Mouse (Mus musculus) olfactory bulb, adult 2 months (tissue): ENCODE data around the gene Hip1. TPM values are rescaled to one million over a fixed set of nuclear protein-coding genes. Genes with fewer than 3 reads are reported as not detected.

Source experiments
- H3K27ac ChIP-seq: fragments of 200-500 bp; 2 replicates; pipeline ENCODE4 v1.5.1; 2012; ENCODE audit warnings: low read depth, low read length; ENCODE audit not compliant: insufficient read depth
- H3K4me1 ChIP-seq: fragments of 200-500 bp; 2 replicates; pipeline ENCODE4 v1.6.1; 2012; ENCODE audit warnings: low read length; ENCODE audit not compliant: control insufficient read depth, insufficient read depth
- H3K4me3 ChIP-seq: fragments of 200-500 bp; 2 replicates; pipeline ENCODE4 v1.5.1; 2012; ENCODE audit warnings: mild to moderate bottlenecking, low read depth, low read length, moderate library complexity; ENCODE audit not compliant: insufficient read depth
- CTCF ChIP-seq: fragments of 200-500 bp; IDR thresholded peaks from 2 replicates; pipeline ENCODE4 v1.5.1; 2012; ENCODE audit warnings: low read depth, mild to moderate bottlenecking, low read length, moderate library complexity; ENCODE audit not compliant: insufficient read depth
- POLR2A ChIP-seq: fragments of 200-500 bp; IDR thresholded peaks from 2 replicates; pipeline ENCODE4 v1.6.1; 2012; ENCODE audit warnings: mild to moderate bottlenecking, low read depth, low read length, moderate library complexity; ENCODE audit not compliant: insufficient read depth
- WGBS: fragments of 180-500 bp; shearing (Covaris S2); methylation state at CpG from one replicate; pipeline ENCODE4 v1.1.7; 2018; 5-methylcytosine and 5-hydroxymethylcytosine counted together
- polyA plus RNA-seq: library from polyadenylated mRNA; stranded (reverse); fragments of >200 nt; gene quantifications from 2 replicates; pipeline ENCODE4 v1.2.4, GENCODE M21; 2012; ENCODE audit warnings: low replicate concordance; ENCODE audit not compliant: missing spikeins, insufficient read depth, insufficient read length

Gene Hip1
- polyA plus RNA-seq, 1 experiment = 69.9 TPM

- Histone ChIP-seq H3K27ac (peak overlapping the region; percentile 43), H3K4me3 (no peak overlapping the region), H3K4me1 (peaks cover 22% of the 10 kb centered on the region)
- WGBS = 23% methylated on average over 11 of the region's 11 CpGs
- no peak for TF ChIP-seq POLR2A
- no peak for TF ChIP-seq CTCF
Measured at GRCm38 (mm10) chr5:135524660-135525560, 20.0 kb downstream of the Hip1 start.

- no peak overlapping the region for H3K4me3 ChIP-seq
- H3K27ac ChIP-seq = peak overlapping the region; percentile 43
- WGBS = 62% methylated on average over 2 of the region's 2 CpGs
- H3K4me1 ChIP-seq = peaks cover 22% of the 10 kb centered on the region
- TF ChIP-seq POLR2A (no peak), CTCF (no peak)
Measured at GRCm38 (mm10) chr5:135524087-135524486, 20.8 kb downstream of the Hip1 start.

- WGBS = 45% methylated on average over 9 of the region's 9 CpGs
- Histone ChIP-seq H3K27ac (peak overlapping the region; percentile 24), H3K4me1 (peaks cover 22% of the 10 kb centered on the region), H3K4me3 (no peak overlapping the region)
- no peak for TF ChIP-seq POLR2A
- TF ChIP-seq CTCF = no peak
Measured at GRCm38 (mm10) chr5:135522111-135522722, 22.7 kb downstream of the Hip1 start.

- Histone ChIP-seq H3K4me1 (peaks cover 8% of the 10 kb centered on the region), H3K27ac (no peak overlapping the region), H3K4me3 (no peak overlapping the region)
- TF ChIP-seq POLR2A (no peak), CTCF (no peak)
- WGBS = 85% methylated on average over 5 of the region's 5 CpGs
Measured at GRCm38 (mm10) chr5:135517348-135517883, 27.5 kb downstream of the Hip1 start.

- TF ChIP-seq POLR2A (no peak), CTCF (no peak)
- 75% methylated on average over 4 of the region's 4 CpGs for WGBS
Measured at GRCm38 (mm10) chr5:135513131-135513530, 31.8 kb downstream of the Hip1 start.

GRCm38 (mm10) chr5:135511105-135511504, 33.8 kb downstream of the Hip1 start:
- WGBS = 65% methylated on average over 5 of the region's 5 CpGs
- TF ChIP-seq POLR2A (no peak), CTCF (no peak)
- H3K4me3 ChIP-seq = no peak overlapping the region
- 0 out of 2 replicates have a peak, but pooled peaks cover 2% of the 10 kb centered on the region for H3K4me1 ChIP-seq
- no peak overlapping the region for H3K27ac ChIP-seq

More at GRCm38 (mm10) chr5:135513131-135513530, 31.8 kb downstream of the Hip1 start:
- Histone ChIP-seq H3K27ac (no peak overlapping the region), H3K4me1 (no peaks in the 10 kb centered on the region), H3K4me3 (no peak overlapping the region)

GRCm38 (mm10) chr5:135508284-135508683, 36.6 kb downstream of the Hip1 start:
- H3K27ac ChIP-seq = no peak overlapping the region
- no peak overlapping the region for H3K4me3 ChIP-seq
- 55% methylated on average over 3 of the region's 3 CpGs for WGBS
- no peak for TF ChIP-seq CTCF
- TF ChIP-seq POLR2A = no peak
- H3K4me1 ChIP-seq = 0 out of 2 replicates have a peak, but pooled peaks cover 2% of the 10 kb centered on the region

- TF ChIP-seq CTCF (no peak), POLR2A (no peak)
- H3K4me1 ChIP-seq = 0 out of 2 replicates have a peak, but pooled peaks cover 2% of the 10 kb centered on the region
- 32% methylated on average over 18 of the region's 18 CpGs for WGBS
- no peak overlapping the region for H3K4me3 ChIP-seq
- H3K27ac ChIP-seq = no peak overlapping the region
Measured at GRCm38 (mm10) chr5:135507561-135508273, 37.2 kb downstream of the Hip1 start.

GRCm38 (mm10) chr5:135505442-135505841, 39.5 kb downstream of the Hip1 start:
- H3K4me3 ChIP-seq = no peak overlapping the region
- no peak overlapping the region for H3K27ac ChIP-seq
- 86% methylated on average over 5 of the region's 5 CpGs for WGBS
- TF ChIP-seq CTCF (no peak), POLR2A (no peak)
- peaks cover 13% of the 10 kb centered on the region for H3K4me1 ChIP-seq
